Mouse (Mus musculus) heart, postnatal 0 days (tissue): ENCODE data around the gene Lrrc7.

Experiments used
- CTCF ChIP-seq: IDR thresholded peaks from 2 replicates; pipeline ENCODE4 v1.5.1; 2016; ENCODE audit warnings: antibody characterized with exemption, control low read depth, low read depth
- EP300 ChIP-seq: IDR thresholded peaks from 2 replicates; pipeline ENCODE4 v1.6.1; 2016; ENCODE audit warnings: antibody characterized with exemption, low read depth

GRCm38 (mm10) chr3:158307415-158307814 is 254.6 kb downstream of the Lrrc7 start:
- TF ChIP-seq EP300 (no peak), CTCF (no peak)
